Mouse (Mus musculus) liver, adult 2 months (tissue): ENCODE results near the gene Madcam1. TPM values are rescaled to one million over a fixed set of nuclear protein-coding genes. Genes with fewer than 3 reads are reported as not detected.
A peak's percentile ranks its signal among the peaks of the same experiment; 100 is the strongest.

Experiments used
- DNase-seq: peaks from one replicate; pipeline ENCODE4 v3.0.0-alpha.2; 2011; ENCODE audit warnings: low read depth, low spot score; ENCODE audit errors: extremely low read depth
- H3K27ac ChIP-seq: fragments of 200-500 bp; replicated peaks from 2 replicates; pipeline ENCODE4 v1.5.1; 2012; ENCODE audit warnings: low read depth, mild to moderate bottlenecking, control low read depth, inconsistent platforms, low read length; ENCODE audit not compliant: insufficient read depth
- H3K27me3 ChIP-seq: fragments of 200-500 bp; 2 replicates; pipeline ENCODE4 v1.6.1; 2012; ENCODE audit warnings: mild to moderate bottlenecking, moderate library complexity, low read length, inconsistent platforms; ENCODE audit not compliant: control insufficient read depth, insufficient read depth
- H3K36me3 ChIP-seq: fragments of 200-500 bp; 2 replicates; pipeline ENCODE4 v1.6.1; 2012; ENCODE audit warnings: low read length, inconsistent platforms; ENCODE audit not compliant: control insufficient read depth, insufficient read depth
- H3K4me1 ChIP-seq: fragments of 200-500 bp; 2 replicates; pipeline ENCODE4 v1.6.1; 2011; ENCODE audit warnings: low read length; ENCODE audit not compliant: control insufficient read depth, insufficient read depth
- H3K4me3 ChIP-seq: fragments of 200-500 bp; 2 replicates; pipeline ENCODE4 v1.5.1; 2011; ENCODE audit warnings: low read depth, mild to moderate bottlenecking, control low read depth, low read length, moderate library complexity; ENCODE audit not compliant: insufficient read depth
- H3K79me2 ChIP-seq: fragments of 200-500 bp; 2 replicates; pipeline ENCODE4 v1.6.1; 2012; ENCODE audit warnings: inconsistent platforms, mild to moderate bottlenecking, low read length, moderate library complexity; ENCODE audit not compliant: control insufficient read depth, insufficient read depth
- H3K9ac ChIP-seq: fragments of 200-500 bp; 2 replicates; pipeline ENCODE4 v1.6.1; 2012; ENCODE audit warnings: low read depth, mild to moderate bottlenecking, control low read depth, inconsistent platforms, low read length
- CTCF ChIP-seq: fragments of 200-500 bp; IDR thresholded peaks from 2 replicates; pipeline ENCODE4 v1.5.1; 2011; ENCODE audit warnings: low read depth, low read length, control low read depth
- POLR2A ChIP-seq: fragments of 200-500 bp; IDR thresholded peaks from 2 replicates; pipeline ENCODE4 v1.6.1; 2011; ENCODE audit warnings: low read length, control low read depth; ENCODE audit not compliant: insufficient read depth; ENCODE audit errors: extremely low read depth
- WGBS: fragments of 180-500 bp; shearing (Covaris S2); methylation state at CpG from one replicate; pipeline ENCODE4 v1.1.7; 2018; 5-methylcytosine and 5-hydroxymethylcytosine counted together
- polyA plus RNA-seq: library from polyadenylated mRNA; depleted of rRNA; stranded (reverse); fragments of >200 nt; gene quantifications from 2 replicates; pipeline ENCODE4 v1.2.3, GENCODE M21; 2012
- total RNA-seq: library from RNA; depleted of rRNA; stranded (reverse); fragments of >200 nt; gene quantifications from 2 replicates; pipeline ENCODE4 v1.2.3, GENCODE M21; 2014

Madcam1 gene
- total and polyA plus RNA-seq, 2 experiments, result not detected

- 86% methylated on average over 5 of the region's 5 CpGs for WGBS
- TF ChIP-seq CTCF, result no peak
- TF ChIP-seq POLR2A, result no peak
Measured at GRCm38 (mm10) chr10:79628377-79628776, 36.0 kb upstream of the Madcam1 start.

DNA sequence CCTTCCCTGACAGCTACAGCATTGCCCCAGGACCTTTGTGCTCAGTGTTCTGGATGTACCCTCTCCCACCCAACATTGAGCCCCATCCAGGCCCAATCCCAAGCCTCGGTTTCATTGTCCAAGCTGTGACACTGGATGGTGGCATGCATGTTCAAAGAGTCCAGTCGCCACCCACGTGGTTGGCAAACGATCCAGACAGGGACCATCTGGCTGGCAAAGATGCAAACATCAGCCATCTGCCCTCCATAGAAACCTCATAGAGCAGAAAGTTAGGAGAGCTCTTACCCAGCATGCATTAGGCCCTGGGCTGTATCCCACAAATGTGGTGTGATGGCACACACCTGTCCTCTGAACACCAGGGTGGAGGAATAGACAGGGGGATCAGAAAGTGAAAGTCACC, 32.9 kb upstream of the Madcam1 start:
- H3K36me3 ChIP-seq, result no peaks in the 10 kb centered on the region
- H3K4me3 ChIP-seq, result no peak overlapping the region
- WGBS, result 75% methylated on average over 4 of the region's 4 CpGs
- H3K79me2 ChIP-seq, result no peaks in the 10 kb centered on the region
- no peak overlapping the region for H3K9ac ChIP-seq
- no peak for DNase-seq
- H3K27ac ChIP-seq, result no peak overlapping the region
- no peaks in the 10 kb centered on the region for H3K27me3 ChIP-seq
- TF ChIP-seq POLR2A (no peak), CTCF (no peak)
- no peaks in the 10 kb centered on the region for H3K4me1 ChIP-seq

More at GRCm38 (mm10) chr10:79628377-79628776, 36.0 kb upstream of the Madcam1 start:
- no peak overlapping the region for H3K9ac ChIP-seq
- H3K4me3 ChIP-seq, result no peak overlapping the region
- no peaks in the 10 kb centered on the region for H3K4me1 ChIP-seq
- H3K79me2 ChIP-seq, result no peaks in the 10 kb centered on the region
- H3K27me3 ChIP-seq, result no peaks in the 10 kb centered on the region
- no peak overlapping the region for H3K27ac ChIP-seq
- H3K36me3 ChIP-seq, result no peaks in the 10 kb centered on the region
- no peak for DNase-seq

- no peaks in the 10 kb centered on the region for H3K4me1 ChIP-seq
- H3K79me2 ChIP-seq, result no peaks in the 10 kb centered on the region
- no peaks in the 10 kb centered on the region for H3K36me3 ChIP-seq
- DNase-seq, result peak; percentile 5
- peaks cover 10% of the 10 kb centered on the region for H3K27me3 ChIP-seq
- WGBS, result 72% methylated on average over 17 of the region's 17 CpGs
- no peak overlapping the region for H3K4me3 ChIP-seq
- no peak overlapping the region for H3K9ac ChIP-seq
- no peak overlapping the region for H3K27ac ChIP-seq
- TF ChIP-seq CTCF (no peak), POLR2A (no peak)
Measured at GRCm38 (mm10) chr10:79633006-79633777, 31.2 kb upstream of the Madcam1 start.

DNA sequence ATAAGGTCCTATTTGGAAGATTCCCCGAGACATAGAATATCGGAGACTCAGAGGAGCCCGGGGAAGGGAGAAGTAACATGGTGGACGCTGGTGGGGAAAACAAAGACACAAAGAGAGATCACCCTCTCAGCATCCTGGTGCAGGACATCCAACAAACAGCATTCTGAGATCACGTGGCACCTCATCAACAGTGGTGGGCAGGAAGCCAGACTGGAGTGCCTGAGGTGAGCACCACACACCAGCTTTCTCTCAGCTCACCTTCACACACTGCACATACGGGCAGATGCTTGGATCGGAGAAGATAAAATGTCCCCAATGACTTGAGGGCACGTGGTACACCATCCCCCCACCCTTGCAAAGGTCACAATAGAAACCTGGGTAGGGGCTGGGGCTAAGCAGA, 28.1 kb upstream of the Madcam1 start:
- no peaks in the 10 kb centered on the region for H3K79me2 ChIP-seq
- TF ChIP-seq CTCF, result no peak
- no peak for TF ChIP-seq POLR2A

DNA sequence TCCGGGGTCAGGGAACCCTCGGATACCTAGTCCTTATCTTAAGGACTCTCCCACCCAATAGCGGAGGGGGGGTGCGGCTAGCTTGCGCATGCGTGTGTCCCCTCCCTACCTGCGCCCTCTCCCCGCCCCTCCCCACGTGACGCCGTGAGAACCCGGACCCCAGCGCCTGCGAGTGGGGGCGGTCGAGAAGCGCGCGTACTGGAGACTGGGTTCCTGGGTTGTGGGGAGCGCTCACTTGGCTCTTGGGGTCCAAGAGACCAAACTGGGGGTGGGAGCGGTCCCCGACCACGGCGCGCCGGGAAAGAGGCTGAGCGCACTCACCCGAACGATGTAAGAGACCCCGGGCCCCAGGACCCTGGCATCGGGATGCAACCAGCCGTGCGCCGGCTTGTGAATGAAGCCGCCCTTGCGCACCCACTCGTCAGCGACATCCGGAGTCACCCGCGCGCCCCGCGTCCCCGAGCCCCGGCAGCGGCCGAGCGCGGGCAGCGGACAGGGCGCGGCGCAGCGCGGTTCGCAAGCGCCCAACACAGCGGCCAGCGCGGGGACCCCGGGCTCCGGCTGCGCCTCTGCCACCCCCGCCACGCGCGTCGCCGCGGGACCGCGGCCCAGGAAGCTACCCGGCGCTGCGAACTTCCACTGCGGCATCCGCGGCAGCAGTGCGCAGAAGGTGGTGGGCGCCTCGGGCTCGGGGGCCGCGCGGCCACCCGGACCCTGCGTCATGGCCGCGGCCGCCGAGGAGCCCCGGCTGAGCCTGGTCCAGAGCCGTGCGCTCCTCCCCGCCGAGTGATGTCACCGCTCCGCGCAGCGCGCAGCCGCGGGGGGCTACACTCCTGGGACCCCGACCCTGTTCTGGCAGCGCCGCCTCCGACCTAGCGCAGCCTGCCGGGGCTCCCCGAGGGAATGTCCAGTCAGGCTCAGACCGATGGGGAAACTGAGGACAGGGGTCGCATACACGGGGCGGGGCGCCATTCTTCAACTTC, 26.9 kb upstream of the Madcam1 start, which contains the start of gene Shc2:
Shc2 (minus strand) TSS at position 791 of the 983 bp plus-strand sequence.
- no peak for DNase-seq
- no peak for TF ChIP-seq POLR2A
- TF ChIP-seq CTCF, result no peak
- 2% methylated on average over 115 of the region's 116 CpGs for WGBS
- Histone ChIP-seq H3K79me2 (no peaks in the 10 kb centered on the region), H3K27me3 (peaks cover 10% of the 10 kb centered on the region), H3K9ac (no peak within 1 kb of the TSS), H3K4me1 (peaks cover 2% of the 10 kb centered on the region), H3K4me3 (peak within 1 kb of the TSS; percentile 31; the same call in 1 of the 2 replicates), H3K27ac (no peak within 1 kb of the TSS), H3K36me3 (no peaks in the 10 kb centered on the region)

More for the DNA sequence above, 28.1 kb upstream of the Madcam1 start:
- Histone ChIP-seq H3K4me1 (peaks cover 2% of the 10 kb centered on the region), H3K27me3 (peaks cover 10% of the 10 kb centered on the region), H3K27ac (no peak overlapping the region), H3K4me3 (no peak overlapping the region), H3K36me3 (no peaks in the 10 kb centered on the region), H3K9ac (no peak overlapping the region)
- no peak for DNase-seq
- 85% methylated on average over 8 of the region's 8 CpGs for WGBS
